Mouse (Mus musculus): Measurements from ENCODE around the gene Ccdc77.
"Not testable (repeated sequence)": the region's sequence is repeated elsewhere in the genome, so short reads cannot be mapped to it uniquely, and the experiment has no call there.

The Ccdc77 gene

GRCm38 (mm10) chr6:120312443-120312842 is 51.7 kb downstream of the Ccdc77 start:
- DNase-seq (ENCODE audit: low read depth in 2 of 2, low spot score in 2 of 2): no peak

DNA sequence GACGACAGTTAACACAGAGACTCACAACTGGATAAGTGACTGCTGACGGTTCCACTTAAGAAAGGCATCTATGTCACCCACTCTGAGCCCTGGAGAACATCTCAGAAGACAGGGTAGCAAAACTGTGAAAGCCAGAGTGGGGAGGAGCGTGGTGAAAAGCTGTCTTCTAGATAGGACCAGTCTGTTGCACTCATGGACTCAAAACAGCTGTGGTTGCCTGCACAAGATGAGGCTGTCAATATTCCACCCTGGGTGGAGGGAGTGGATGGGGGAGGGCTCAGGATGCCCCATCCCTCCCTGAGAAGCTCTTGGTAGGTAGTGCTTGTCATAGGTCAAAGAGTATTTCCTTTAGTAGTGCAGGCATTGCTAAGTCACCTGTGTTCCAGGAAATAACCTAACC is 54.4 kb downstream of the Ccdc77 start:
- DNase-seq (ENCODE audit: low read depth in 2 of 2, low spot score in 2 of 2): no peak

- no peak for DNase-seq (ENCODE audit: low read depth in 2 of 2, low spot score in 2 of 2)
These were observed 54.8 kb downstream of the Ccdc77 start for GRCm38 (mm10) chr6:120309338-120309737.

DNA sequence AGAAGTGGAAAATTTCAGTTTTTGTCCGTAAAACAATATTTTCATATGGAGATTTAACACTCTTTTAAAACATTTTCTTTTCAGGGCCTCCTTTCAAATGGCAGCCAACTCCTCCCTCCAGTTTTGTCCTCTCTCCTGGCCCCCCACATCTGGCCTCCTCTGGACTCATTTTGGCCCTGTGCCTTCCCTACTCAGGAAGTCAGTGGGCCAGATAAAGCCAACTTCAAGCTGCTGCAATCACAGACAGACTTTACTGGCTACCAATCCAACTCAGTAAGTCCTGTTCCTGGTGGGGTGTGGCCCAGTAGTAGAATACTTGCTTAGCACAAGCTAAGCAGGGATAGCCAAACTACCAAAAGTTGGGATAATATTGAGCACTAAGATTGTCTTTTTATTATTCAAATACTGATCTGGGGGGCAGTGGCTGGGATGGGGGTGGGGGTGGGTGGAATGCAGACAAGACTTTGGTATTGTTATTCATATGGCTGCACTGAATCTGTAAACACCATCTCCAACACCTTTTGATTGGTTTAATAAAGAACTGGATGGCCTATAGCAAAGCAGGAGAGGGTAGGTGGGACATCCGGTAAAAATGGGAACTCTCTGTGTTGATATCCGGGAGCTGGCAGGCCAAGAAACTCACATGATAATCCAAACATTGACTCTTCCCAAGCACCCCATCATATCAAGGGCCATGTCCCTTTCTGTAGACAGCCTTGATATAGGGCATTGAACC is 57.1 kb downstream of the Ccdc77 start:
- no peak for DNase-seq (ENCODE audit: low read depth in 2 of 2, low spot score in 2 of 2)

GRCm38 (mm10) chr6:120302755-120303316 is 61.3 kb downstream of the Ccdc77 start:
- DNase-seq (ENCODE audit: low read depth in 2 of 2, low spot score in 2 of 2): no peak

DNA sequence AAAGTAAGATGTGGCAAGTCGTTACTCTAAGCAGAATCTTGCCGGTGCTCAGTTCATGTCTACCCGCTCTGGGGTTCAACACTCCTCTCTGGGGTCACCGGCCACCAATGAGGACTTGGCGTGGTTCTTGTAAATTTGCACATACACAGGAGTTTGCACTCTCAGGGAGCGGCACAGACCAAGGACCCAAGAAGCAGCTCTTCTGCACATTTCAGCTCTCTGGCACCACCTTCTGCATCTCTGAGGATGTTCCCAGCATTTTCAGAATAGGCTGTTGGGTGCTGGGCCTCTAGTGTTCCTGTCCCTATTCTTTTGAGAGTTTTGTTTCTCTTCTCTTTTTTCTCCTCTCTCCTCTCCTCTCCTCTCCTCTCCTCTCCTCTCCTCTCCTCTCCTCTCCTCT is 63.0 kb downstream of the Ccdc77 start:
- DNase-seq (ENCODE audit: low read depth in 2 of 2, low spot score in 2 of 2): peak in 1 of 2 experiments; percentile 10

GRCm38 (mm10) chr6:120296589-120296988 is 67.6 kb downstream of the Ccdc77 start:
- not testable (repeated sequence) for DNase-seq (ENCODE audit: low read depth in 2 of 2, low spot score in 2 of 2)

- DNase-seq (ENCODE audit: low read depth in 2 of 2, low spot score in 2 of 2): peak; percentile 9 to 39
These were observed 69.4 kb downstream of the Ccdc77 start for GRCm38 (mm10) chr6:120294785-120295133.

DNA sequence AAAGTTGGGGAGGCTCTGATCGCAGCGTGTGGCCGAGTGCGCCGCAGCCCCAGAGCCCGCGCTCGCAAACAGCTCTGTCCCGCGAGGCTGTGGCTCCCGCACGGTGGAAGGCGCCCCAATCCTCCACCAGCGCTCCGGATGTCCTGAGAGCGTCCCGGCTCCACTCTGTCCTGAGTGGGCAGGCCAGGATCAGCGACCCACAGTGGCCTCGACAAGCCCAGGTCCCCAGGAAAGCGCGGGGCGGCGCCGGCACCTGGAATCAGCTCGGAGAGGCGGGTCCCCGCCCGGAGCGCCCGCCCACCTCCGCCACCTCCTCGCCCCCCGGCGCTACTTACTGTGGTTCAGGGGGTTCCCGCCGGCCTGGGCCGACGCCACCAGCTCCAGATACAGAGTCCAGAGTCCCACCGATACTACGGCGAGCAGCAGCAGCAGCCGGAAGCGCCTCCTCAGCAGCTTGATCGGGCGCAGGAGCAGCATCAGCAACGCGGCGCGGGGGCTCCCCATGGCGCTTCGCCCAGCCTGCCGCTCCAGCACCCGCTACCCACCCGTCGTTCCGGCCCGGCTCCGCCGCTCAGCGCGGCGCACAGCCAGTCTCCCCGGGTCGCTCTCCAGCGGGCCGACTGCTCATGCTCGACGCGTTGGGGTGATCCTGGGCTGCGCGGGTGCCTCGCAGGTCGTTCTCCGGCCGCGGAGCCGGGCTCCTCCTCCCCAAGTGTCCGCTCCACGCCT is 70.0 kb downstream of the Ccdc77 start, which contains the start of the genes D330020A13Rik and B4galnt3:
TSS of gene D330020A13Rik (plus strand) at position 309 of the 729 bp plus-strand sequence.
TSS of gene B4galnt3 (minus strand) at position 504 of the 729 bp plus-strand sequence.
- peak; percentile 31 to 41 for DNase-seq (ENCODE audit: low read depth in 2 of 2, low spot score in 2 of 2)

DNA sequence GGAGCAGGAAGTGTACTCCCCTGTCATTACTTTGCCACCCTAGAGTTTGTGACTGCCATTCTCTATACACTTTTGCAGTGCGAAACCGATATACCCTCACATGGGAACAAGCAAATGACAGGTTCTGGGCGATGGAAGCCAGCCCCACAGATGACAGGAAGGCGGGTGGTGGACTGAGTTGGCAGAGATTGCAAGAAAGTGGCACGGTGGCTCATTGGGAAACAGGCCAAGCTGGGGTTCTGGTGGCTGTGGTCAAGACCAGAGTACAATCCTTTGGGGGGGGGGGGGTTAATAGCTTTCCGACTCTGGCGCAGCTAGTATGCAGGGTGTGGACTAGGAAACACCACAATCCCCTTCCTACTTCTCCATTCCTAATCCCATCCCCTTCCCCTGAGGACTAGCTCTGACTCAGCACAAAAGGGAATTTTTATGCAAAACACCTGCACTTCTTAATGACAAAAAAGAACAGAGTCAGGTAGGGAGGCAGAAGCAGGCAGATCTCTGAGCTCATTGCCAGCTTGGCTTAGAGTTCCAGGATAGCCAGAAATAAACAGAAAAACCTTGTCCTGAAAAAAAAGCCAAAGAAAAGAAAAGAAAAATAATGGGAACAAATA is 72.7 kb downstream of the Ccdc77 start:
- no peak for DNase-seq (ENCODE audit: low read depth in 2 of 2, low spot score in 2 of 2)

DNA sequence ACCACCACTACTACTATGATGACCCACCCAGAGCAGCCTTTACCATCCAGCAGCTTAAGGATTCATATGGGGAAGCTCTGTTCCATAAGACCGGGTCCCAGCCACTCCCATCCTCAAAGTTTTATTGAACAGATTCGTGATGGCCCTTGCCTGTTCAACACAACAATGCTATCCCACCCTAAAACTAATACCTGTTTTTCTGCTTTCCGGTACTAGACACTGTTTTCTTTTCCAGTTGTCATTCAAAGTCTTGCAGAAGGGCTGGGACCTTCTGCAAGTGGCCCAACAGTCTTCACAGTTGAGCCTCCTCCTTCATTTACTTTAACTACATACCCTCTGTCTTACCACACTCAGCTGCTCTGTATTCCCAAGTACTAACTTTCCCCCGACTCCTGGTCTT is 74.7 kb downstream of the Ccdc77 start:
- DNase-seq (ENCODE audit: low read depth in 2 of 2, low spot score in 2 of 2): no peak

- DNase-seq (ENCODE audit: low read depth in 2 of 2, low spot score in 2 of 2): no peak
These were observed 75.6 kb downstream of the Ccdc77 start for GRCm38 (mm10) chr6:120288541-120288940.

- DNase-seq (ENCODE audit: low read depth in 2 of 2, low spot score in 2 of 2): no peak
These were observed 76.9 kb downstream of the Ccdc77 start for GRCm38 (mm10) chr6:120287279-120287678.

DNA sequence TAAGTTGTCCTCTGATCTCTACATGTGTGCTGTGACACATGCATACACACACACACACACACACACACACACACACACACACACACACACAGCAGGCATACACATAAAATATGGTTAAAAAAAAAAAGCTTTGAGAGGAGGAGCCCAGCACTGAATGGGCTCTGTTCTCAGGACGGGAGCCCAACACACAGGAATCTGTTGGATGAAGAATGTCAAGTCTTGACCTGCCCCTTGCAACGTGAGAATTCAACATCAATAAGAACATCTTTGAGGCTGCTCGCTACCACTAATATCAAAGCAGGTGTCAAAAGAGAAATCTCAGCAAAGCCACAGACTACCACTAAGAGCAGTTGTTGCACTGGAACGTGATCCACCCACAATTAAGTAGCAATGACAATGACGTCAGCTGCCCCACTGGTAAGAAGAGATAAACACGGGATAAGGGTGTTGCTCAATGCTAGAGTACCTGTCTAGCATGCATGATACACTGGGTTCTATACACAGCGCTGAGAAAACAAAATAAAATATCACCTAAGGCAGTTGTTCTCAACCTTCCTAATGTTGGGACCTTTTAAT is 87.2 kb downstream of the Ccdc77 start:
- DNase-seq (ENCODE audit: low read depth in 2 of 2, low spot score in 2 of 2): no peak

GRCm38 (mm10) chr6:120275301-120275700 is 88.9 kb downstream of the Ccdc77 start:
- DNase-seq (ENCODE audit: low read depth in 2 of 2, low spot score in 2 of 2): no peak

DNA sequence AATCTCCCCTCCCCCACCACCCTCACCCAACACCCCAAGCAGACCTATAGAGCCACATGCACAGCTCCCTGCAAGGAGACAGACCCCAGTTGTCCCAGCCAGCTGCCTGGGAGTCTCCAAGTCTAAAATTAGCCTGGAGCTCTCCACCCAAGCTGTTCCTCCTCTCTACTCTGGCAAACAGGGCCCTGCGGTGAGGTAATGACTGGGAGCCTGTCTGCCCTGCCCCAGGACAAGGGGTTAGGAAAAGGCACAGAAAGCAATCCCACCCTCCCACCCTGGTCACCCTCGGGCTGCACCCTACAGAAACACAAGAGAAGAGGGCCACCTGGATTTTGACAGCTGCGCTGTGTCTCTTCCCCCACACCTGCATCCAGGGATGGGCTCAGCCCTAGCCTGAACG is 89.3 kb downstream of the Ccdc77 start:
- no peak for DNase-seq (ENCODE audit: low read depth in 2 of 2, low spot score in 2 of 2)

Data from CD8-positive naive resting alpha-beta T cell, adult 2 months (primary cell).